Mouse (Mus musculus): ENCODE data around the gene Cyyr1. TPM values are rescaled to one million over a fixed set of nuclear protein-coding genes. Genes with fewer than 3 reads are reported as not detected.

Gene Cyyr1
- polyA plus RNA-seq, 2 experiments from 2014 or later, result 0.16 TPM; not detected in 1

- no peak for ATAC-seq
Measured at GRCm38 (mm10) chr16:85455043-85455442, 98.2 kb downstream of the Cyyr1 start.

GRCm38 (mm10) chr16:85446306-85446705, 106.9 kb downstream of the Cyyr1 start:
- no peak for ATAC-seq

DNA sequence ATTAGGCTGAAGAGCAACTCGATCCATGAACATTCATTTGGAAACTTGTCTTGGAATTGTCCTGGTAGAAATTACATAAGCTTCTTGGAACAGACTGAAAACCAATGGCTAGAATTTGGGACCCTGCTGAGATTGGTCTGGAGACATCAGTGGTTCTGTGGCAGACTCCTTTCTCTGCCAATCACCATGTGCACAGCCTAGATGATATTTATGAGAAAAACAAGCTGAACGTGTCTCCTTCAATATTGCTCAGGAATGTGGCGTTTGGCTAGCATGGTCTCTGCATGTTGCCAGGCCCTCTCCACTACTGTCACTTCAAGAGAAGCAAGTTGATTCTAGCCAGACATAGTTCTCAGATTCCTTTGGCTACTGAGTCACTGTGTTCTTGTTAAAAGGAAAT, 107.4 kb downstream of the Cyyr1 start:
- no peak for ATAC-seq

DNA sequence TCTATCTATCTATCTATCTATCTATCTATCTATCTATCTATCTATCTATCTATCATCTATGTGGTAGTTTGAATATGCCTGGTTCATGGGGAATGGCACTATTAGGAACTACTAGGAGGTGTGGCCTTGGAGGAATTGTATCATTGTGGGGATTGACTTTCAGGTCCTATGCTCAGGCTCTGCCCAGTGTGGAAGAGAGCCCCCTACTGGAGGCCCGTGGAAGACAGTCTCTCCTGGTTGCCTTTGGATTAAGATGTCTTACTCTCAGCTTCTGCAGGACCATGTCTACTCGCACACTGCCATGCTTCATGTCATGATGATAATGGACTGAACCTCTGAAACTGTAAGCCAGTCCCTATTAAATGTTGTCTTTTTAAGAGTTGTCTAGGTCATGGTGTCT, 117.8 kb downstream of the Cyyr1 start:
- ATAC-seq, result no peak

DNA sequence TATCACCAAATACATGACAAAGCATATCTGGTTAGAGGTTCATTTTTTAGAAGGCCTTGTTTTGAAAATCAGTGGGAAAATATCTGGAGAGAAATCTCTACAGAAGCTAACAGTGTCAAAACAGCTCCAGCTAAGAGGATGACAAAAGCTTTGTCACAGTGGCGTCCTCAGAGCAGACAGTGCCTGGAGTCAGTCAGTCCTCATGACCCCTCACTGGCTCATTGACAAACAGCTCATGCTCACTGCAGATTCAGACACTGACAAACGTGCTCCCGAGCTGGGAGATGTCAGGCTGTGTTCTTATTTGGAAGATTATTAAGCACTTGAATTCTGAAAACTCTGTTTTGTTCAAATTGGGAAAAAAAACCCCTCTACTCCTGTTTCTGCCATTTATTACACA, 124.0 kb downstream of the Cyyr1 start:
- ATAC-seq, result no peak

DNA sequence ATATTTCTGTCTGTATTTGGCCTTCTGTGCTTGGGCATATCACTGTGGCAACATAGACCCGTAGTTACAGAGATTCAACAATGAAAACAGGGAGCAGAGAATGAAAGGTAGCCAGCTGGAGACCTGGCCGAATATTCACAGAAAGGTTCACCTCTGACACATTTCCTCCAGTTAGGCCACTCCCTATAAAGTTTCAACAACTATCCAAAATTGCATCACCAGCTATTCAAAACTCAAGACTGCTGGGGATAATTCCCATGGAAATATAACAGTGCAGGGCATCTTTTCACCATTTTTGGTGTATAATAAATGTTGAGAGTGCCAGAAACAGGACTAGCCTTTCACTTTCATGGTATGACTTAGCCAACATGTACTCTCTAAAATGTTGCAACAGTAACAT, 130.3 kb downstream of the Cyyr1 start:
- no peak for ATAC-seq

DNA sequence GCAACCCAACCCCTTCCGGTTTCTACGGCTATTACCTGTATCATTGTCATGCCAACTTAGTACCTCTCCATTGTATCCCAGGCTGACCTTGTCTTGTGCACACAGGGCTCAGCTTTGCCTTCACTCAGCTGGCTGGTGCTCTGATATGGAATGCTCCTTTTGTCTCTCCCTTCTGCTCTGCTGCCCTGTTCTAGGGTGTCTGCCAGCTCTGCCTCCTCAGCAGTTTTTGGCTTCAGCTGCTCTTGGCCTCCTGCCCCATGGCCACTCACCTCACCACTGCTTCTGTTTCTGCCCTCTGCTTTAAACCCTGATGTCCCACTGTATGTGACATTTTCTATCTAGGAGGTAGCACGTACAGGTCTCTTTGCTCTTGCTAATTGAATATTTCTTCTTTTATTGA, 137.8 kb downstream of the Cyyr1 start:
- no peak for ATAC-seq

DNA sequence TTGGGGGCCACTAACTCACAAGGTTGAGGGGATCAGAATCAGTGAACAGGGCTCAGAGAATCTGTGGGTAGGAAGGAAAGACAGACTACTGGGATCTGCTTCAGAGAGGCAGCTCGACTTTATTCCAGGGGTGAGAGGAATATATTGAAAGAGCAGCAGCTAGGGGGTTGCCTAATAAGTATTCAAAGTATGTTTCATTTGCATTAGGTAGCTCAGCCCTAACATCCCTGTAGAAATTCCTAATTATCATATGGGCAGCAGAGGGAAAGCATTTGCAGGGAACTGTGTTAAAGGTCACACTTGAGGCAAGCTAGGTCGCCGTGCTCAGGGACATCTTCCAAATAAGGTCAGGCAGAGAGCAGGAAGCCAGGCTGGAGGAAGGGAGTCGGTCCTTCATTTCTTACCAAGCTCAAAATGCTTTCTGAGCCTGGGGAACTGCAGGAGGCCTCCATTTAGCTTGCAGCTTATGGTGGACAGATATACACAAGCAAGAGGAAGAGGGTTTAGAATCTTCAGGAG, 159.7 kb downstream of the Cyyr1 start:
- ATAC-seq, result no peak

GRCm38 (mm10) chr16:85386801-85387200, 166.4 kb downstream of the Cyyr1 start:
- no peak for ATAC-seq

Other genes starting within 250 kb of the Cyyr1 start
- not detected for gene Adamts1, start 249.7 kb upstream of the Cyyr1 start, polyA plus RNA-seq (2017; shearing (Covaris generic))

All from CD4-positive, CD25-positive, alpha-beta regulatory T cell, adult 4 months (primary cell).